Mouse (Mus musculus) liver, postnatal 0 days (tissue): Measurements from ENCODE around the gene Dcbld2. TPM values are rescaled to one million over a fixed set of nuclear protein-coding genes. Genes with fewer than 3 reads are reported as not detected.

Experiments used
- ATAC-seq: fragments of 200-750 bp; cut with Nextera tagmentation; 2 replicates; pipeline ENCODE4 v1.8.0; 2017; ENCODE audit warnings: mild to moderate bottlenecking, moderate library complexity
- DNase-seq: peaks from one replicate; pipeline ENCODE4 v3.0.0-alpha.2; 2016
- H3K27ac ChIP-seq: fragments of 300-500 bp; sonication (generic); 2 replicates; pipeline ENCODE4 v1.5.1; 2014; ENCODE audit warnings: antibody characterized with exemption, moderate library complexity, mild to moderate bottlenecking, low read depth
- H3K27me3 ChIP-seq: fragments of 300-500 bp; sonication (generic); 2 replicates; pipeline ENCODE4 v1.6.1; 2014; ENCODE audit warnings: low read length, control low read depth, mixed read lengths; ENCODE audit not compliant: insufficient read depth
- H3K36me3 ChIP-seq: fragments of 300-500 bp; sonication (generic); replicated peaks from 2 replicates; pipeline ENCODE4 v1.6.1; 2014; ENCODE audit warnings: mild to moderate bottlenecking, control low read depth, low read length, moderate library complexity, mixed read lengths; ENCODE audit not compliant: insufficient read depth
- H3K4me1 ChIP-seq: fragments of 300-500 bp; sonication (generic); 2 replicates; pipeline ENCODE4 v1.6.1; 2014; ENCODE audit warnings: antibody characterized with exemption, mild to moderate bottlenecking, control low read depth; ENCODE audit not compliant: insufficient read depth
- H3K4me2 ChIP-seq: fragments of 300-500 bp; sonication (generic); 2 replicates; pipeline ENCODE4 v1.6.1; 2014; ENCODE audit warnings: low read depth, mild to moderate bottlenecking, low read length, moderate library complexity, mixed read lengths
- H3K4me3 ChIP-seq: fragments of 300-500 bp; sonication (generic); 2 replicates; pipeline ENCODE4 v1.5.1; 2014; ENCODE audit warnings: low read depth, low read length
- H3K9ac ChIP-seq: fragments of 300-500 bp; sonication (generic); replicated peaks from 2 replicates; pipeline ENCODE4 v1.6.1; 2014; ENCODE audit warnings: mild to moderate bottlenecking, moderate library complexity
- H3K9me3 ChIP-seq: fragments of 300-500 bp; sonication (generic); 2 replicates; pipeline ENCODE4 v1.6.1; 2016; ENCODE audit warnings: mild to moderate bottlenecking, control low read depth, low read length, mixed read lengths
- CTCF ChIP-seq: sonication (generic); IDR thresholded peaks from 2 replicates; pipeline ENCODE4 v1.5.1; 2016; ENCODE audit warnings: antibody characterized with exemption, low read depth
- EP300 ChIP-seq: IDR thresholded peaks from 2 replicates; pipeline ENCODE4 v1.6.1; 2016; ENCODE audit warnings: antibody characterized with exemption, low read depth, mild to moderate bottlenecking
- WGBS: fragments of 180-500 bp; shearing (Covaris S2); extraction: QIAGEN DNeasy Blood & Tissue Kit; methylation state at CpG from one replicate; pipeline ENCODE4 v1.1.7; 2014; ENCODE audit not compliant: insufficient replicate concordance; 5-methylcytosine and 5-hydroxymethylcytosine counted together
- polyA plus RNA-seq: library from polyadenylated mRNA; unstranded; fragments of >200 nt; fragmentation: Nextera tagmentation; extraction: Ambion mirVana; gene quantifications from 2 replicates; pipeline ENCODE4 v1.2.1, GENCODE M21; 2015

Gene Dcbld2
- polyA plus RNA-seq, 1 experiment from 2014 or later = 0.31 TPM

DNA sequence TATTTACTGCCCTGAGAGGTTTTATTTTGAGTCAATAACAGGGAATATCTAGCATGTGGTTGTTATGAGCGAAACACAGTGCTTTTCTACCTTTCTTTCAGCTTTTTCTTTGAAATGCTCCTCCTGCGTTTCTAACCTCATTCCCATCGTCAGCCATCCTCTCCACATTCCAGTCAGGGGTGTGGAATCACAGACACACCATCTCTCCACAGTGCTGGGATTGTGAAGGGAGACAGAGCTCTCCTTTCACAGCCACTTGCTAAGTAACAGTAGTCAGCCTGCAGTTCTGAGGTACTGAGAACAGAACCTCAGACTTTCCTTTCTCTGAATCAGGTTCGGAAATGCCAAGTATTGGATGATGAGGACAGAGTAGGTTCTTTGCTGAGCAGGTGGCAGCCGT, 14.1 kb upstream of the Dcbld2 start:
- H3K9me3 ChIP-seq = no peaks in the 10 kb centered on the region
- WGBS = 70% methylated on average over 5 of the region's 5 CpGs
- ATAC-seq (no peak), DNase-seq (no peak)
- H3K4me1 ChIP-seq = no peaks in the 10 kb centered on the region
- no peaks in the 10 kb centered on the region for H3K27me3 ChIP-seq
- no peaks in the 10 kb centered on the region for H3K36me3 ChIP-seq
- H3K27ac ChIP-seq = no peak overlapping the region
- no peak overlapping the region for H3K9ac ChIP-seq
- TF ChIP-seq CTCF (no peak), EP300 (no peak)
- H3K4me3 ChIP-seq = no peak overlapping the region
- no peak overlapping the region for H3K4me2 ChIP-seq

GRCm38 (mm10) chr16:58398604-58399003, 9.6 kb upstream of the Dcbld2 start:
- TF ChIP-seq CTCF = no peak
- WGBS = 68% methylated on average over 3 of the region's 3 CpGs
- no peaks in the 10 kb centered on the region for H3K4me1 ChIP-seq
- no peak overlapping the region for H3K4me3 ChIP-seq
- H3K9me3 ChIP-seq = no peaks in the 10 kb centered on the region
- H3K27me3 ChIP-seq = no peaks in the 10 kb centered on the region
- no peak overlapping the region for H3K27ac ChIP-seq
- DNase-seq = no peak
- H3K4me2 ChIP-seq = no peak overlapping the region
- no peak for ATAC-seq
- no peak overlapping the region for H3K9ac ChIP-seq
- no peaks in the 10 kb centered on the region for H3K36me3 ChIP-seq

DNA sequence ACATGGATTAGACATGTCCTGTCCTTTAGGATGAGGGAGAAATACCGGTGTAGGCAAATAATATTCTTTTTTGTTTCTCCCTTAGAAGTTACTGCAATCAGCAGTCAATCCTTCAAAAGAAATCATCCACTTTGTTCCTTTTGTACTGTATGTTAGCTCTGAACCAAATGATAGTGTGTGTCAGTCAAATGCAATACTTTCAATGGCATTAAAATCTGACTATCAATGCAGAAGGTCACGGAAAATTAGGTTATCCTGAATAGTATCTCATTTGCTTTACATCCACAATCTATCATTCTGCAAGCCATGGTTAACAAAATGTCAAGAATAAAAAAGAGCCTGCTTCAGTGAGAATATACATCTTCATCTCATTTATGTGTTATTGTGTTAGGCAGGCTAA, 7.2 kb upstream of the Dcbld2 start:
- no peak for ATAC-seq
- 81% methylated on average over 2 of the region's 2 CpGs for WGBS
- TF ChIP-seq CTCF = no peak
- TF ChIP-seq EP300 = no peak

GRCm38 (mm10) chr16:58404665-58405064, 3.6 kb upstream of the Dcbld2 start:
- peaks cover 15% of the 10 kb centered on the region for H3K27me3 ChIP-seq
- ATAC-seq = no peak
- H3K9me3 ChIP-seq = no peaks in the 10 kb centered on the region
- H3K27ac ChIP-seq = no peak overlapping the region
- H3K4me1 ChIP-seq = peaks cover 4% of the 10 kb centered on the region; the same call in 1 of the 2 replicates
- H3K4me3 ChIP-seq = no peak overlapping the region
- no peak for DNase-seq
- H3K4me2 ChIP-seq = no peak overlapping the region
- WGBS = 69% methylated on average over 7 of the region's 7 CpGs
- H3K9ac ChIP-seq = no peak overlapping the region
- no peak for TF ChIP-seq EP300
- TF ChIP-seq CTCF = no peak
- H3K36me3 ChIP-seq = no peaks in the 10 kb centered on the region

More for the DNA sequence above, 7.2 kb upstream of the Dcbld2 start:
- 0 out of 2 replicates have a peak, but pooled peaks cover 3% of the 10 kb centered on the region for H3K27me3 ChIP-seq
- no peaks in the 10 kb centered on the region for H3K36me3 ChIP-seq
- H3K4me2 ChIP-seq = no peak overlapping the region
- no peak overlapping the region for H3K27ac ChIP-seq
- no peaks in the 10 kb centered on the region for H3K4me1 ChIP-seq
- no peak overlapping the region for H3K9ac ChIP-seq
- no peaks in the 10 kb centered on the region for H3K9me3 ChIP-seq
- DNase-seq = no peak
- H3K4me3 ChIP-seq = no peak overlapping the region

- no peak overlapping the region for H3K9ac ChIP-seq
- TF ChIP-seq EP300 (no peak), CTCF (no peak)
- no peaks in the 10 kb centered on the region for H3K36me3 ChIP-seq
- ATAC-seq (no peak), DNase-seq (no peak)
- 70% methylated on average over 4 of the region's 4 CpGs for WGBS
- H3K4me2 ChIP-seq = no peak overlapping the region
- no peak overlapping the region for H3K4me3 ChIP-seq
- H3K27me3 ChIP-seq = peaks cover 16% of the 10 kb centered on the region
- H3K9me3 ChIP-seq = no peaks in the 10 kb centered on the region
- no peak overlapping the region for H3K27ac ChIP-seq
- peaks cover 4% of the 10 kb centered on the region; the same call in 1 of the 2 replicates for H3K4me1 ChIP-seq
These were observed 3.0 kb upstream of the Dcbld2 start for GRCm38 (mm10) chr16:58405271-58405670.

DNA sequence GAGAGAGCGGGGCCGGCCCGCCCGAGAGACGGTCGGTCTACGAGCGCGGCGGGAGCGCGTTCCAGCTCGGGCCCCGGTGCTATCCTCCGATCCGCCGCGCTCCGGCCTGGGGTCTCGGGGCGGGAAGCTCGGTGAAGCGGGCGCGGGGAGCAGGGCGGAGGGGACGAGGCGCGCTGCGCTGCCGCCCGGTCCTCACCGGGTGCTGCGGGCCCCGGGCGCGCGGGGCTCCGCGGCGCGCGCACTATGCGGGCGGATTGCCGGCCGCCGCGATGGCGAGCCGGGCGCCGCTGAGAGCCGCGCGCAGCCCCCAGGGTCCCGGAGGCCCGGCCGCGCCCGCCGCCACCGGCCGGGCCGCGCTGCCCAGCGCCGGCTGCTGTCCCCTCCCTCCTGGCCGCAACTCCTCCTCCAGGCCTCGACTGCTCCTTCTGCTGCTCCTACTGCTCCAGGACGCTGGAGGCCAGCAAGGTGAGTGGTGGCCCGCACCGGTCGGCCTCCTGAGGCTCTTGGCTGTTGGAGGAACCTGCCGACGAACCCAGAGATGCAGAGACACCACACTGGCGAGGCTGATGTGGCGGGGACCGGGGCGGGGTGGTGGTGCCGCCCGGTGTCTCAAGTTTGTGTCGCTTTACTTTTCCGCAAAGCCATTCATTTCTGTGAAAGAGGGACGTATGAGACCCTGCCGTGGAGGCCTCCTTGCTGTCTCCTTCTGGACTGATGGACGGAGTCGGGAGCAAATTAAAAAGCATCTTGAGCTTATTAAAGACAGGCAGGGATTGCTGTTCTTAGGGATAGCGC, 441 bp downstream of the Dcbld2 start:
- no peak for TF ChIP-seq CTCF
- TF ChIP-seq EP300 = no peak
- peaks cover 4% of the 10 kb centered on the region; the same call in 1 of the 2 replicates for H3K4me1 ChIP-seq
- peak overlapping the region; percentile 98 for H3K4me2 ChIP-seq
- peak; percentile 57 for ATAC-seq
- H3K27ac ChIP-seq = peak overlapping the region; percentile 41
- DNase-seq = peak; percentile 36
- no peaks in the 10 kb centered on the region for H3K36me3 ChIP-seq
- WGBS = 0% methylated on average over 56 of the region's 89 CpGs
- H3K27me3 ChIP-seq = peaks cover 16% of the 10 kb centered on the region
- H3K9ac ChIP-seq = peak overlapping the region; percentile 72
- H3K9me3 ChIP-seq = no peaks in the 10 kb centered on the region
- H3K4me3 ChIP-seq = peak overlapping the region; percentile 62
